Mouse (Mus musculus) forebrain, postnatal 0 days (tissue): ENCODE measurements around the gene Ncor1. TPM values are rescaled to one million over a fixed set of nuclear protein-coding genes. Genes with fewer than 3 reads are reported as not detected.

Experiments used
- ATAC-seq: fragments of 200-750 bp; cut with Nextera tagmentation; 2 replicates; pipeline ENCODE4 v1.8.0; 2017; ENCODE audit warnings: mild to moderate bottlenecking, moderate library complexity
- DNase-seq: peaks from one replicate; pipeline ENCODE4 v3.0.0-alpha.2; 2015
- H3K27ac ChIP-seq: fragments of 300-500 bp; sonication (generic); 2 replicates; pipeline ENCODE4 v1.5.1; 2014; ENCODE audit warnings: low read depth, mild to moderate bottlenecking, antibody characterized with exemption, low read length, moderate library complexity, mixed read lengths
- H3K27me3 ChIP-seq: fragments of 300-500 bp; sonication (generic); 2 replicates; pipeline ENCODE4 v1.6.1; 2014; ENCODE audit warnings: mild to moderate bottlenecking, low read length, mixed read lengths; ENCODE audit not compliant: insufficient read depth
- H3K36me3 ChIP-seq: fragments of 300-500 bp; sonication (generic); 2 replicates; pipeline ENCODE4 v1.6.1; 2014; ENCODE audit warnings: mild to moderate bottlenecking, moderate library complexity; ENCODE audit not compliant: insufficient read depth
- H3K4me1 ChIP-seq: fragments of 300-500 bp; sonication (generic); 2 replicates; pipeline ENCODE4 v1.6.1; 2014; ENCODE audit warnings: antibody characterized with exemption; ENCODE audit not compliant: insufficient read depth
- H3K4me2 ChIP-seq: fragments of 300-500 bp; sonication (generic); 2 replicates; pipeline ENCODE4 v1.6.1; 2014; ENCODE audit warnings: low read depth, mild to moderate bottlenecking, moderate library complexity
- H3K4me3 ChIP-seq: fragments of 300-500 bp; sonication (generic); 2 replicates; pipeline ENCODE4 v1.5.1; 2014; ENCODE audit warnings: low read depth, low read length, mixed read lengths
- H3K9ac ChIP-seq: fragments of 300-500 bp; sonication (generic); 2 replicates; pipeline ENCODE4 v1.6.1; 2014; ENCODE audit warnings: mild to moderate bottlenecking
- H3K9me3 ChIP-seq: fragments of 300-500 bp; sonication (generic); 2 replicates; pipeline ENCODE4 v1.6.1; 2016; ENCODE audit warnings: low read length
- CTCF ChIP-seq: sonication (generic); IDR thresholded peaks from 2 replicates; pipeline ENCODE4 v1.5.1; 2016; ENCODE audit warnings: antibody characterized with exemption, control low read depth, low read depth
- WGBS: fragments of 180-500 bp; shearing (Covaris S2); extraction: QIAGEN DNeasy Blood & Tissue Kit; methylation state at CpG from one replicate; pipeline ENCODE4 v1.1.7; 2014; 5-methylcytosine and 5-hydroxymethylcytosine counted together
- polyA plus RNA-seq: library from polyadenylated mRNA; unstranded; fragments of >200 nt; fragmentation: Nextera tagmentation; extraction: Ambion mirVana; gene quantifications from 2 replicates; pipeline ENCODE4 v1.2.1, GENCODE M21; 2015
- total RNA-seq: library from RNA; depleted of rRNA; stranded (reverse); fragments of >200 nt; gene quantifications from 2 replicates; pipeline ENCODE4 v1.2.3, GENCODE M21; 2014

Gene Ncor1
- total and polyA plus RNA-seq, 2 experiments from 2014 or later = 122 to 153 TPM

DNA sequence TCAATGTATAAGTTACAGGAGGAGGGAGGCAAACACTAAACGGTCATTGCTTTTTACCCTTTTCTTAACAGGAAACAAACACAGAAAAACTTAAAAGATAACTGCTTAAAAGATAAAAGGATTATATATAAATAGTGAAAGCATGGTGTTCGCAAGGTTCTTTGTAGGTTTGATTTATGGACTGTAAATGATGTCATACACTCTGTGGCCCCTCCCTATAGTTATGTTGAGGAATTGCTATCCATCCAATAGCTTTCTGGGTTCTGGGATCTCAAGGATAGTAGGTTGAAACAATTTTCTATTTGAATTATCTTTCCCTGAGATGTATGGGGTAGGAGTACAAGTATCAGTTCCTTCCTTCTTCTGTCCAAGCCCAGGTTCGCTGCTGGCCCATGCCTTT is 138.2 kb downstream of the Ncor1 start:
- 94% methylated on average over 3 of the region's 3 CpGs for WGBS
- H3K36me3 ChIP-seq = peaks cover 68% of the 10 kb centered on the region

GRCm38 (mm10) chr11:62317746-62318145 is 140.6 kb downstream of the Ncor1 start:
- Histone ChIP-seq H3K27ac (no peak overlapping the region), H3K4me2 (no peak overlapping the region), H3K9me3 (no peaks in the 10 kb centered on the region), H3K4me3 (no peak overlapping the region), H3K9ac (no peak overlapping the region), H3K4me1 (no peaks in the 10 kb centered on the region), H3K36me3 (peaks cover 74% of the 10 kb centered on the region), H3K27me3 (no peaks in the 10 kb centered on the region)
- no peak for TF ChIP-seq CTCF
- no peak for ATAC-seq
- WGBS = 87% methylated on average over 11 of the region's 11 CpGs
- DNase-seq = no peak

More for the DNA sequence above, 138.2 kb downstream of the Ncor1 start:
- ATAC-seq = no peak
- Histone ChIP-seq H3K27me3 (no peaks in the 10 kb centered on the region), H3K9me3 (no peaks in the 10 kb centered on the region), H3K4me1 (no peaks in the 10 kb centered on the region), H3K9ac (no peak overlapping the region), H3K27ac (no peak overlapping the region), H3K4me3 (no peak overlapping the region), H3K4me2 (no peak overlapping the region)
- DNase-seq = no peak
- no peak for TF ChIP-seq CTCF

- WGBS = 96% methylated on average over 5 of the region's 5 CpGs
- no peak for DNase-seq
- Histone ChIP-seq H3K4me2 (no peak overlapping the region), H3K9ac (no peak overlapping the region), H3K27ac (no peak overlapping the region), H3K27me3 (no peaks in the 10 kb centered on the region), H3K4me3 (no peak overlapping the region), H3K9me3 (no peaks in the 10 kb centered on the region), H3K4me1 (no peaks in the 10 kb centered on the region), H3K36me3 (peaks cover 60% of the 10 kb centered on the region)
- TF ChIP-seq CTCF = no peak
- ATAC-seq = no peak
Observed at GRCm38 (mm10) chr11:62314984-62315383, 143.4 kb downstream of the Ncor1 start.

DNA sequence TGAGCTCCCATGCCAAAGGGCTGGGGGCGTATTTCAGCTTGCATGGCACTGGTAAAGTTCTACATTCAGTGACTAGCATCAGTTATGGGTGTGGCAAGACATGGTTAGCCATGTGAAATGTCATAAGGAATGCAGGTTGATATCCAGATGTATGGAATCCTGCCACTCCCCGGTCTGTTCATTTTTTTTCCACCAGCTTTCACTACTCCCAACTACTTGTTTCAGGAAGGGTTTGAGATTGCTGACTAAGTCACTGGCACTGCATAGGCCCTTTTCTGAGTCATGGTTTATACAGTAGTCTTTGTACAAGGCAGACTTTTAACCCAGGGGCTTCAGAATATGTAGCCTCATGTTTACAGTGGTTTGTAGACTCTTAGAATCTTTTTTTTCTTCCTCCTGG is 149.0 kb downstream of the Ncor1 start:
- peaks cover 45% of the 10 kb centered on the region for H3K36me3 ChIP-seq
- no peak for DNase-seq
- no peak for ATAC-seq
- no peak overlapping the region for H3K9ac ChIP-seq
- TF ChIP-seq CTCF = no peak
- no peaks in the 10 kb centered on the region for H3K4me1 ChIP-seq
- no peak overlapping the region for H3K4me3 ChIP-seq
- no peaks in the 10 kb centered on the region for H3K9me3 ChIP-seq
- 99% methylated on average over 2 of the region's 2 CpGs for WGBS
- H3K4me2 ChIP-seq = no peak overlapping the region
- H3K27ac ChIP-seq = no peak overlapping the region
- H3K27me3 ChIP-seq = no peaks in the 10 kb centered on the region

DNA sequence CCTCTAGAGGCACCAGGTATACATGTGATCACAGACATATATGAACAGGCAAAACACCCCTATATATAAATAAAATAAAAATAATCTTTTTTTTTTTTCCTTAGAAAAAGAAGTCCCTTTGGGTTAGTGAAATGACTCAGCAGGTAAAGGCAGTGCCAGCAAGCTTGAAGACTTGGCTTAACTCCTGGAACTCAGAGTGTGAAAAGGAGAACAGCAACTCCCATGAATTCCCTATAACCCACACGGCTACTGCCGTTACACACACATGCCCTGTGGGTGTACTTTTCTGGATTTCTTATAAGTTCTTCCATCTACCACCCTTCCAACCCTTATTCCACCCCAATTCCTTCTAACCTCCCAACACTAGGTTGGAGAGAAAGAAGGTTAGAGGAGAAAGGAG is 152.5 kb downstream of the Ncor1 start:
- no peaks in the 10 kb centered on the region for H3K4me1 ChIP-seq
- no peaks in the 10 kb centered on the region for H3K27me3 ChIP-seq
- H3K36me3 ChIP-seq = peaks cover 29% of the 10 kb centered on the region
- WGBS = 79% methylated on average over 2 of the region's 2 CpGs
- no peak overlapping the region for H3K9ac ChIP-seq
- H3K27ac ChIP-seq = no peak overlapping the region
- H3K4me3 ChIP-seq = no peak overlapping the region
- DNase-seq (no peak), ATAC-seq (no peak)
- TF ChIP-seq CTCF = no peak
- no peaks in the 10 kb centered on the region for H3K9me3 ChIP-seq
- no peak overlapping the region for H3K4me2 ChIP-seq

GRCm38 (mm10) chr11:62298883-62299282 is 159.5 kb downstream of the Ncor1 start:
- Histone ChIP-seq H3K4me2 (no peak overlapping the region), H3K4me1 (no peaks in the 10 kb centered on the region), H3K4me3 (no peak overlapping the region), H3K36me3 (peaks cover 30% of the 10 kb centered on the region), H3K27ac (no peak overlapping the region), H3K27me3 (no peaks in the 10 kb centered on the region), H3K9ac (no peak overlapping the region), H3K9me3 (no peaks in the 10 kb centered on the region)
- no peak for TF ChIP-seq CTCF
- WGBS = 87% methylated on average over 6 of the region's 6 CpGs
- DNase-seq (no peak), ATAC-seq (no peak)

- H3K4me3 ChIP-seq = no peak overlapping the region
- DNase-seq = no peak
- no peak overlapping the region for H3K4me2 ChIP-seq
- ATAC-seq = no peak
- H3K27me3 ChIP-seq = no peaks in the 10 kb centered on the region
- no peak for TF ChIP-seq CTCF
- H3K4me1 ChIP-seq = no peaks in the 10 kb centered on the region
- H3K9me3 ChIP-seq = no peaks in the 10 kb centered on the region
- no peak overlapping the region for H3K27ac ChIP-seq
- WGBS = 90% methylated on average over 2 of the region's 2 CpGs
- H3K9ac ChIP-seq = no peak overlapping the region
- H3K36me3 ChIP-seq = peaks cover 44% of the 10 kb centered on the region
Observed at GRCm38 (mm10) chr11:62294121-62294520, 164.2 kb downstream of the Ncor1 start.

GRCm38 (mm10) chr11:62287700-62288099 is 170.6 kb downstream of the Ncor1 start:
- DNase-seq = no peak
- 96% methylated on average over 1 of the region's 1 CpGs for WGBS
- Histone ChIP-seq H3K27ac (no peak overlapping the region), H3K4me3 (no peak overlapping the region), H3K36me3 (peaks cover 51% of the 10 kb centered on the region), H3K9me3 (no peaks in the 10 kb centered on the region), H3K27me3 (no peaks in the 10 kb centered on the region), H3K9ac (no peak overlapping the region), H3K4me2 (no peak overlapping the region), H3K4me1 (no peaks in the 10 kb centered on the region)
- no peak for ATAC-seq
- TF ChIP-seq CTCF = no peak
